Mouse (Mus musculus): ENCODE results near the gene Trappc2.

- TF ChIP-seq GATA1 (IDR thresholded peaks at IDR 0.05; ENCODE audit: borderline replicate concordance, low read length) (no peak), FLI1 (IDR thresholded peaks at IDR 0.05; ENCODE audit: low read length) (no peak)
These were observed 39.1 kb downstream of the Trappc2 start, which contains the start of gene Rab9 for GRCm38 (mm10) chrX:166479365-166479983.

Data from megakaryocyte, embryonic 14.5 days (primary cell).